Comparison of ENCODE assay signal across 25 mouse cellular contexts in genomic region chr2:64649614-64650013, GRCm38 (mm10).
A peak's percentile ranks its signal among the peaks of the same experiment; 100 is the strongest.
DNase-seq lines count a peak whose midpoint lies in the region; ATAC-seq lines count a peak whose summit lies in the region.
"Had no signal": no experiment of that assay in that cellular context is flagged by ENCODE, and none has a peak within 500 bp of the region (broad histone marks: within the 10 kb centered on the region; RNA-seq: fewer than 3 reads in every experiment).

No protein-coding gene starts in this region.

- H3K4me3 ChIP-seq in kidney, embryonic 16.5 days (ENCODE audit: low read length) = no peak overlapping the region
- no peak overlapping the region for H3K4me3 ChIP-seq in midbrain, embryonic 13.5 days (replicated peaks)
- H3K4me3 ChIP-seq: forebrain, embryonic 10.5 days; forebrain, embryonic 13.5 days; heart, embryonic 12.5 days; heart, embryonic 15.5 days; hindbrain, embryonic 10.5 days; hindbrain, embryonic 13.5 days had no signal

- H3K27me3 ChIP-seq in kidney, embryonic 16.5 days (ENCODE audit: insufficient read depth, low read length) = no peaks in the 10 kb centered on the region
- no peaks in the 10 kb centered on the region for H3K27me3 ChIP-seq in midbrain, embryonic 13.5 days
- H3K27me3 ChIP-seq: forebrain, embryonic 13.5 days; heart, embryonic 12.5 days; heart, embryonic 15.5 days; hindbrain, embryonic 13.5 days had no signal

- H3K4me1 ChIP-seq in kidney, embryonic 16.5 days (ENCODE audit: insufficient read depth, low read length) = no peaks in the 10 kb centered on the region
- no peaks in the 10 kb centered on the region for H3K4me1 ChIP-seq in midbrain, embryonic 13.5 days (replicated peaks)
- H3K4me1 ChIP-seq: forebrain, embryonic 10.5 days; forebrain, embryonic 13.5 days; heart, embryonic 12.5 days; heart, embryonic 15.5 days; hindbrain, embryonic 10.5 days; hindbrain, embryonic 13.5 days had no signal

- H3K36me3 ChIP-seq in kidney, embryonic 16.5 days (ENCODE audit: insufficient read depth, low read length) = no peaks in the 10 kb centered on the region
- H3K36me3 ChIP-seq in midbrain, embryonic 13.5 days = no peaks in the 10 kb centered on the region
- H3K36me3 ChIP-seq: forebrain, embryonic 10.5 days; heart, embryonic 12.5 days; heart, embryonic 15.5 days; hindbrain, embryonic 10.5 days; hindbrain, embryonic 13.5 days had no signal

- no peak overlapping the region for H3K9ac ChIP-seq in kidney, embryonic 16.5 days (replicated peaks; ENCODE audit: low read length)
- no peak overlapping the region for H3K9ac ChIP-seq in midbrain, embryonic 13.5 days (replicated peaks)
- H3K9ac ChIP-seq: forebrain, embryonic 13.5 days; heart, embryonic 12.5 days; heart, embryonic 15.5 days; hindbrain, embryonic 13.5 days had no signal

- peak; percentile 6 for DNase-seq in kidney, adult 11 months
- DNase-seq in kidney, adult 18-20 months = no peak
- DNase-seq in kidney, adult 8-10 months = peak; percentile 5 to 50
- peak; percentile 61 for DNase-seq in kidney, postnatal 14 days
- DNase-seq in adipocyte (ENCODE audit: low spot score) (no peak), MN1 (ENCODE audit: low spot score) (no peak)
- DNase-seq: adrenal gland, postnatal 10 days; cerebellum, adult 18-20 months; cerebellum, adult 9-10 months; cerebellum, postnatal 14 days; gastrocnemius, postnatal 10 days; gastrocnemius, postnatal 36 days; heart, postnatal 10 days; heart, postnatal 36 days had no signal

- WGBS in kidney, embryonic 16.5 days = 54% methylated on average over 1 of the region's 1 CpGs
- 92% methylated on average over 1 of the region's 1 CpGs for WGBS in midbrain, embryonic 13.5 days

- peak; percentile 77 for ATAC-seq in kidney, embryonic 16.5 days (ENCODE audit: low FRiP score, low TSS enrichment)
- ATAC-seq in midbrain, embryonic 13.5 days = no peak
- ATAC-seq: forebrain, embryonic 13.5 days; forebrain, embryonic 16.5 days; hindbrain, embryonic 16.5 days; Patski had no signal

- H3K9me3 ChIP-seq in kidney, embryonic 16.5 days (ENCODE audit: low read length) = no peaks in the 10 kb centered on the region
- H3K9me3 ChIP-seq in midbrain, embryonic 13.5 days = no peaks in the 10 kb centered on the region
- H3K9me3 ChIP-seq: forebrain, embryonic 10.5 days; forebrain, embryonic 13.5 days; heart, embryonic 12.5 days; heart, embryonic 15.5 days; hindbrain, embryonic 10.5 days; hindbrain, embryonic 13.5 days had no signal

- no peak overlapping the region for H3K27ac ChIP-seq in kidney, embryonic 16.5 days (ENCODE audit: low read length)
- H3K27ac ChIP-seq in midbrain, embryonic 13.5 days = no peak overlapping the region
- H3K27ac ChIP-seq: forebrain, embryonic 10.5 days; forebrain, embryonic 13.5 days; heart, embryonic 15.5 days; hindbrain, embryonic 10.5 days; hindbrain, embryonic 13.5 days had no signal

- no peak overlapping the region for H3K4me2 ChIP-seq in kidney, embryonic 16.5 days (replicated peaks; ENCODE audit: low read depth, low read length)
- no peak overlapping the region for H3K4me2 ChIP-seq in midbrain, embryonic 13.5 days (replicated peaks)
- H3K4me2 ChIP-seq: forebrain, embryonic 13.5 days; heart, embryonic 12.5 days; heart, embryonic 15.5 days; hindbrain, embryonic 13.5 days had no signal

Comparison
In these comparisons a context has a peak if more than half of its experiments do, and no peak if none do; other contexts are left out.
1. DNase-seq: peak in kidney, adult 11 months (single experiment), kidney, adult 8-10 months (2 of 2) and kidney, postnatal 14 days (single experiment); none in kidney, adult 18-20 months (single experiment), adipocyte (single experiment) and MN1 (single experiment).